Mouse (Mus musculus): ENCODE data around the gene Rad51d. TPM values are rescaled to one million over a fixed set of nuclear protein-coding genes. Genes with fewer than 3 reads are reported as not detected.

Gene Rad51d
- polyA plus RNA-seq, 1 experiment: 15.1 TPM

DNA sequence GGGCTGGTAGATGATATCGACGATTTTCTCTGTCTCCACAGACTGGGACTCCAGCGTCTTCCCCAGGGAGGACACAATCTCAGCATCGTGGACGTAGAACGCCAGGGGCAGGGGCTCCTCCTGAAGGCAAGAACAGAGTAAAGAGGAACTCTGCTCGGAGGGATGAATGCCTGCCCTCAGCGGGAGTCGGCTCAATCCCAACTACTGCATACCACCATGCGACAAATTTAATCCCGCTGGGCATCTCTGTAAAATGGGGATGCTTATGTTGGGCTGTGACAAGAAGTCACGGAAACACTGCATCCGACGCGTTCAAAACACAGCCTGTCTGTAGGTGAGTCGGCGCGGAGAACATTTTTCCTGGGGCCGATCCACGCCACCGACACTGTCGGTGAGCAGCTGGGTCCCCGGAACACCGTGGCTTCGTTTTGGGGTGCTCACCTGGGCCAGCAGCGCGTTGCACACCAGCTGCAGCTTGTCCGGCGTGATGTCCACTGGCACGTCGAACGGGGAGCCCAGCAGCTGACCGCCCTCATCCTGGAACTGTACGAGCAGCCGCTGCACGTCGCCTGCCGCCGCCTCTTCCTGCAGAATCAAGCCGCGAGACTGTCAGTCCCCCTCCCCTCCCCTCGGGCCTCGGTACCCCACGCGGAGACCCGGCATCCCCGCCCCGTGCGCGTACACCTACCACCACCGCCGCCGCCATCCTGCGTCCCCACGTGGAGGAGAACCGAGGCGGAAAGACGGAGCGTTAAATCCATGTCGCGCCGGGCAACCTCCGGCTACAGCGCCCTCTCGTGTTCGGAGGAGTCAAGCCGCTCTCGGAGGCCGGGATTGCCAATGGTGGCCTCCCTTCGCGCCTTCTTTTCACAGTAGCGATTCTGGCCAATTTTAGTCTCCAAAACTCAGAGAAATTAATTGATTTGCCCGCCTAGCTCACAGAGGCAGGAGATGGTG lies 17.5 kb upstream of the Rad51d start, which contains the start of gene Nle1:
TSS of gene Nle1 (minus strand) at position 761 of the 957 bp plus-strand sequence.
- TF ChIP-seq CTCF (IDR thresholded peaks at IDR 0.05; ENCODE audit: control insufficient read depth, insufficient read depth, insufficient replicate concordance, low read depth, low read length): peak; percentile 93
- peak; percentile 73 for TF ChIP-seq POLR2A (IDR thresholded peaks at IDR 0.05; ENCODE audit: control insufficient read depth, low read depth, low read length)
- no peaks in the 10 kb centered on the region for H3K27me3 ChIP-seq (ENCODE audit: control insufficient read depth, insufficient read depth, low read length)
- H3K4me3 ChIP-seq (ENCODE audit: control insufficient read depth, low read depth, low read length): peak within 1 kb of the TSS; percentile 86
- H3K4me1 ChIP-seq (ENCODE audit: control insufficient read depth, insufficient read depth, low read length): peaks cover 9% of the 10 kb centered on the region
- H3K36me3 ChIP-seq (ENCODE audit: control insufficient read depth, insufficient read depth, low read length): no peaks in the 10 kb centered on the region; the same call in 1 of the 2 replicates
- 0 out of 2 replicates have a peak within 1 kb of the TSS, but pooled peaks have one; percentile 18 for H3K27ac ChIP-seq (ENCODE audit: control insufficient read depth, insufficient read depth, low read depth, low read length)

GRCm38 (mm10) chr11:82905816-82906215 lies 15.4 kb upstream of the Rad51d start:
- no peaks in the 10 kb centered on the region for H3K27me3 ChIP-seq (ENCODE audit: control insufficient read depth, insufficient read depth, low read length)
- H3K36me3 ChIP-seq (ENCODE audit: control insufficient read depth, insufficient read depth, low read length): no peaks in the 10 kb centered on the region; the same call in 1 of the 2 replicates
- TF ChIP-seq CTCF (IDR thresholded peaks at IDR 0.05; ENCODE audit: control insufficient read depth, insufficient read depth, insufficient replicate concordance, low read depth, low read length): no peak
- no peak for TF ChIP-seq POLR2A (IDR thresholded peaks at IDR 0.05; ENCODE audit: control insufficient read depth, low read depth, low read length)
- H3K4me3 ChIP-seq (ENCODE audit: control insufficient read depth, low read depth, low read length): no peak overlapping the region
- H3K4me1 ChIP-seq (ENCODE audit: control insufficient read depth, insufficient read depth, low read length): peaks cover 9% of the 10 kb centered on the region
- H3K27ac ChIP-seq (ENCODE audit: control insufficient read depth, insufficient read depth, low read depth, low read length): no peak overlapping the region

GRCm38 (mm10) chr11:82904952-82905351 lies 14.5 kb upstream of the Rad51d start:
- peaks cover 9% of the 10 kb centered on the region for H3K4me1 ChIP-seq (ENCODE audit: control insufficient read depth, insufficient read depth, low read length)
- no peaks in the 10 kb centered on the region; the same call in 1 of the 2 replicates for H3K36me3 ChIP-seq (ENCODE audit: control insufficient read depth, insufficient read depth, low read length)
- no peak overlapping the region for H3K4me3 ChIP-seq (ENCODE audit: control insufficient read depth, low read depth, low read length)
- H3K27ac ChIP-seq (ENCODE audit: control insufficient read depth, insufficient read depth, low read depth, low read length): no peak overlapping the region
- H3K27me3 ChIP-seq (ENCODE audit: control insufficient read depth, insufficient read depth, low read length): no peaks in the 10 kb centered on the region
- TF ChIP-seq POLR2A (IDR thresholded peaks at IDR 0.05; ENCODE audit: control insufficient read depth, low read depth, low read length) (no peak), CTCF (IDR thresholded peaks at IDR 0.05; ENCODE audit: control insufficient read depth, insufficient read depth, insufficient replicate concordance, low read depth, low read length) (no peak)

DNA sequence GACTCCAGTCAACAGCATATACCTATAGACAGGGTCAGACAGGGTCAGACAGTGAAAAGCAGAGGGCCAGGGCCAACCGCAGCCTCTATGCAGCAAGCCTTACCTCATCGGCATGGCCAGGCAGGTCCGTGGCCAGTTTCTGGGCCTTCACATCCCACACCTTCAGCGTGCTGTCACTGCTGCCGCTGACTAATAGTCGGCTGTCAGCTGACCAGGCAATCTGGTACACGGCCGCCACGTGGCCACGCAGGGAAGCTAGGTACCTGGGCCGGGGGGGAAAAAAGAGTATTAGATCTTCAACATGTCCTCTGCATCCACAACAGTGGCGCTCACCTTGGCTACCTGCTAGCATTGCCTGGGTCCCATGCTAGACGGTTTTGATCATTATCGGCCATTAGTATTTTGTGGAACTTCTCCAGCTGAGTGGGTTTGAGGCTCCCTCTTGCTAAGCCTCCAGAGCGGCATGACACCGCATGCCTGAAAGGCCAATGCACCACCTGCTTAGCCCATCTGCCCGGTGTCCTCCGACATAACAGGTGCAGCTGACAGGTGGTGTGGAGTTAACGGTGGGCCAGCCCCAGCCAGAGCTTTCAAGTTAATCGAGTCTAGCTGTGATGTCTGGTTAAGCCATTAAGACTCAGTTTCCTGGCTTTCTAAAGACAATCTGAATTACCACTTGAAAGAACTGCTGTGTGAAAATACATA lies 11.3 kb upstream of the Rad51d start:
- no peak overlapping the region for H3K4me3 ChIP-seq (ENCODE audit: control insufficient read depth, low read depth, low read length)

GRCm38 (mm10) chr11:82899720-82900119 lies 9.3 kb upstream of the Rad51d start:
- H3K27ac ChIP-seq (ENCODE audit: control insufficient read depth, insufficient read depth, low read depth, low read length): no peak overlapping the region
- TF ChIP-seq POLR2A (IDR thresholded peaks at IDR 0.05; ENCODE audit: control insufficient read depth, low read depth, low read length) (no peak), CTCF (IDR thresholded peaks at IDR 0.05; ENCODE audit: control insufficient read depth, insufficient read depth, insufficient replicate concordance, low read depth, low read length) (no peak)
- H3K36me3 ChIP-seq (ENCODE audit: control insufficient read depth, insufficient read depth, low read length): no peaks in the 10 kb centered on the region; the same call in 1 of the 2 replicates
- H3K4me1 ChIP-seq (ENCODE audit: control insufficient read depth, insufficient read depth, low read length): no peaks in the 10 kb centered on the region
- H3K4me3 ChIP-seq (ENCODE audit: control insufficient read depth, low read depth, low read length): no peak overlapping the region
- no peaks in the 10 kb centered on the region for H3K27me3 ChIP-seq (ENCODE audit: control insufficient read depth, insufficient read depth, low read length)

More for the DNA sequence above, 11.3 kb upstream of the Rad51d start:
- TF ChIP-seq POLR2A (IDR thresholded peaks at IDR 0.05; ENCODE audit: control insufficient read depth, low read depth, low read length): no peak
- H3K36me3 ChIP-seq (ENCODE audit: control insufficient read depth, insufficient read depth, low read length): no peaks in the 10 kb centered on the region; the same call in 1 of the 2 replicates
- no peak overlapping the region for H3K27ac ChIP-seq (ENCODE audit: control insufficient read depth, insufficient read depth, low read depth, low read length)
- H3K4me1 ChIP-seq (ENCODE audit: control insufficient read depth, insufficient read depth, low read length): no peaks in the 10 kb centered on the region
- no peaks in the 10 kb centered on the region for H3K27me3 ChIP-seq (ENCODE audit: control insufficient read depth, insufficient read depth, low read length)

DNA sequence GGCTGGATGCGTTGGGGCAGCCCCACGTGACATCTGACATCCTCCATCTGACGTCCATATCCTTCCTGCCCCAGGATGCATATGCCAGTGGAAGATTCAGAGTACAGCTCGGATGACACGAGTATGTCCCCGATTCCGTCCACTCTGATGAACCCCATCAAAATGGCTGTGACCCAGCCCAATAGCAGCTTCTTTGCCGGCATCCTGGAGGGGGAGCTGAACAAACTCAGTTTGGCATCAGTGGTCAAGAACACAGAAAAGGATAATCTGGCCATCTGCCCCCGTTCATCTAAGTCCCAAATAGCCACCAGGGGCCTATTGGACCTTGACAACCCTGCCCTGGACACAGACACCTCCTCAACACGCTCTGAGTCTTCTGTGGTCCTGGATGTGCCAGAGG lies 7.1 kb upstream of the Rad51d start:
- Histone ChIP-seq H3K27me3 (ENCODE audit: control insufficient read depth, insufficient read depth, low read length) (no peaks in the 10 kb centered on the region), H3K4me1 (ENCODE audit: control insufficient read depth, insufficient read depth, low read length) (no peaks in the 10 kb centered on the region), H3K4me3 (ENCODE audit: control insufficient read depth, low read depth, low read length) (no peak overlapping the region), H3K36me3 (ENCODE audit: control insufficient read depth, insufficient read depth, low read length) (no peaks in the 10 kb centered on the region), H3K27ac (ENCODE audit: control insufficient read depth, insufficient read depth, low read depth, low read length) (no peak overlapping the region)
- TF ChIP-seq POLR2A (IDR thresholded peaks at IDR 0.05; ENCODE audit: control insufficient read depth, low read depth, low read length) (no peak), CTCF (IDR thresholded peaks at IDR 0.05; ENCODE audit: control insufficient read depth, insufficient read depth, insufficient replicate concordance, low read depth, low read length) (no peak)

GRCm38 (mm10) chr11:82891936-82892335 lies 1.5 kb upstream of the Rad51d start, which contains the start of gene Fndc8:
TSS of gene Fndc8 (plus strand) at chr11:82892124.
- Histone ChIP-seq H3K4me1 (ENCODE audit: control insufficient read depth, insufficient read depth, low read length) (peaks cover 2% of the 10 kb centered on the region; the same call in 1 of the 2 replicates), H3K27ac (ENCODE audit: control insufficient read depth, insufficient read depth, low read depth, low read length) (no peak within 1 kb of the TSS), H3K27me3 (ENCODE audit: control insufficient read depth, insufficient read depth, low read length) (no peaks in the 10 kb centered on the region), H3K4me3 (ENCODE audit: control insufficient read depth, low read depth, low read length) (peak within 1 kb of the TSS; percentile 71), H3K36me3 (ENCODE audit: control insufficient read depth, insufficient read depth, low read length) (no peaks in the 10 kb centered on the region)
- no peak for TF ChIP-seq CTCF (IDR thresholded peaks at IDR 0.05; ENCODE audit: control insufficient read depth, insufficient read depth, insufficient replicate concordance, low read depth, low read length)
- peak; percentile 53; the same call in 1 of the 2 replicates for TF ChIP-seq POLR2A (IDR thresholded peaks at IDR 0.05; ENCODE audit: control insufficient read depth, low read depth, low read length)

Measured in testis, adult 2 months (tissue).